Mouse (Mus musculus): ENCODE data around the gene Olfr819.

DNA sequence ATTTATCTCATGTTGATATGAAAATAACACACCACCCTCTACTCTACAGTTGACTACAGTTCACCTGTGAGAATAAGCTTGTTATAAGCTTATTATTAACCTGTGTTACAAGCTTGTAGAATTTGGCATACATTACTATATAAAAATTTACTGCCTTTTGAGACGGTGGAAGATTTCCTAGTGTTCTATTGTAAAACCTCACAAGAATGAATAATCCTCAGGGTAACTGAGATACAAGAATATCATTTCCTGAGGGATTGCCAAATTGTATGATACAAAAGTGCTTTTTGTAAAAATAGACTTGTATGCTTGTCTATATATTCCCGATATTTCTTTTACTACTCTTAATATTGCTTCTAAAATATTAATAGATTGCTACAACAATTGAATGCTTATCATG, 18.1 kb downstream of the Olfr819 start, which contains the start of gene Olfr818:
- TF ChIP-seq CTCF (IDR thresholded peaks at IDR 0.05; ENCODE audit: extremely low read depth, insufficient read length, insufficient replicate concordance, low read depth, low read length) (no peak), POLR2A (IDR thresholded peaks at IDR 0.05; ENCODE audit: low read depth, low read length) (no peak)
